Comparison of ENCODE assay signal across 19 mouse cellular contexts in genomic region chr13:29699896-29700295, GRCm38 (mm10).
"Had no signal": no experiment of that assay in that cellular context is flagged by ENCODE, and none has a peak within 500 bp of the region (broad histone marks: within the 10 kb centered on the region; RNA-seq: fewer than 3 reads in every experiment).

No protein-coding gene starts in this region.

- ATAC-seq: midbrain, embryonic 16.5 days had no signal

- H3K9ac ChIP-seq: lung, embryonic 14.5 days; midbrain, embryonic 12.5 days; neural tube, embryonic 13.5 days; neural tube, embryonic 15.5 days had no signal

- H3K27me3 ChIP-seq: midbrain, embryonic 12.5 days; neural tube, embryonic 13.5 days; neural tube, embryonic 15.5 days had no signal

- H3K9me3 ChIP-seq: midbrain, embryonic 10.5 days; midbrain, embryonic 12.5 days; neural tube, embryonic 13.5 days; neural tube, embryonic 15.5 days had no signal

- DNase-seq: lung, adult 18-20 months; lung, embryonic 14.5 days; lung, postnatal 10 days; lung, postnatal 4 days; midbrain, embryonic 14.5 days; retina, postnatal 1 day; right cerebral cortex, adult 18-20 months; right cerebral cortex, postnatal 25 days; right cerebral cortex, postnatal 4 days; spleen, adult 18-20 months; thymus, adult 18-20 months; thymus, postnatal 14 days; thymus, postnatal 36 days had no signal

- H3K4me1 ChIP-seq: midbrain, embryonic 10.5 days; midbrain, embryonic 12.5 days; neural tube, embryonic 13.5 days; neural tube, embryonic 15.5 days had no signal

- H3K4me3 ChIP-seq: midbrain, embryonic 10.5 days; midbrain, embryonic 12.5 days; myocyte; neural tube, embryonic 13.5 days; neural tube, embryonic 15.5 days had no signal

- H3K27ac ChIP-seq: midbrain, embryonic 10.5 days; midbrain, embryonic 12.5 days; neural tube, embryonic 13.5 days; neural tube, embryonic 15.5 days had no signal

- H3K4me2 ChIP-seq: lung, embryonic 14.5 days; midbrain, embryonic 12.5 days; neural tube, embryonic 13.5 days; neural tube, embryonic 15.5 days had no signal

- H3K36me3 ChIP-seq: midbrain, embryonic 10.5 days; midbrain, embryonic 12.5 days; neural tube, embryonic 13.5 days; neural tube, embryonic 15.5 days had no signal
